Mouse (Mus musculus) forebrain, embryonic 11.5 days (tissue): ENCODE data around the gene Acvr1b. TPM values are rescaled to one million over a fixed set of nuclear protein-coding genes. Genes with fewer than 3 reads are reported as not detected.

Experiments used
- ATAC-seq: fragments of 200-750 bp; cut with Nextera tagmentation; replicated peaks from 2 replicates; pipeline ENCODE4 v1.8.0; 2017; ENCODE audit warnings: moderate TSS enrichment; ENCODE audit not compliant: low FRiP score
- DNase-seq: peaks from one replicate; pipeline ENCODE4 v3.0.0-alpha.2; 2017; ENCODE audit warnings: low spot score
- H3K27ac ChIP-seq: fragments of 300-500 bp; sonication (generic); 2 replicates; pipeline ENCODE4 v1.5.1; 2014; ENCODE audit warnings: low read depth, low read length
- H3K27me3 ChIP-seq: fragments of 300-500 bp; sonication (generic); 2 replicates; pipeline ENCODE4 v1.6.1; 2014; ENCODE audit warnings: mild to moderate bottlenecking, low read length, mixed read lengths; ENCODE audit not compliant: control insufficient read depth, insufficient read depth
- H3K36me3 ChIP-seq: fragments of 300-500 bp; sonication (generic); 2 replicates; pipeline ENCODE4 v1.6.1; 2014; ENCODE audit warnings: mild to moderate bottlenecking, low read length, moderate library complexity, mixed read lengths; ENCODE audit not compliant: control insufficient read depth, insufficient read depth
- H3K4me1 ChIP-seq: fragments of 300-500 bp; sonication (generic); replicated peaks from 2 replicates; pipeline ENCODE4 v1.6.1; 2014; ENCODE audit warnings: low read length, mixed read lengths; ENCODE audit not compliant: control insufficient read depth, insufficient read depth
- H3K4me2 ChIP-seq: fragments of 300-500 bp; sonication (generic); 2 replicates; pipeline ENCODE4 v1.6.1; 2014; ENCODE audit warnings: low read depth, mild to moderate bottlenecking, low read length, moderate library complexity, mixed read lengths; ENCODE audit not compliant: severe bottlenecking
- H3K4me3 ChIP-seq: fragments of 300-500 bp; sonication (generic); 2 replicates; pipeline ENCODE4 v1.5.1; 2014; ENCODE audit warnings: low read depth, low read length
- H3K9ac ChIP-seq: fragments of 300-500 bp; sonication (generic); 2 replicates; pipeline ENCODE4 v1.6.1; 2014; ENCODE audit warnings: low read length
- H3K9me3 ChIP-seq: fragments of 300-500 bp; sonication (generic); 2 replicates; pipeline ENCODE4 v1.6.1; 2016; ENCODE audit warnings: low read length, mixed read lengths; ENCODE audit not compliant: control insufficient read depth
- WGBS: fragments of 180-500 bp; shearing (Covaris S2); extraction: QIAGEN DNeasy Blood & Tissue Kit; methylation state at CpG from one replicate; pipeline ENCODE4 v1.1.7; 2014; 5-methylcytosine and 5-hydroxymethylcytosine counted together
- polyA plus RNA-seq: library from polyadenylated mRNA; unstranded; fragments of >200 nt; fragmentation: Nextera tagmentation; extraction: Ambion mirVana; gene quantifications from 2 replicates; pipeline ENCODE4 v1.2.1, GENCODE M21; 2014

The Acvr1b gene
- polyA plus RNA-seq, 1 experiment from 2014 or later = 16.0 TPM

- no peaks in the 10 kb centered on the region; the same call in 1 of the 2 replicates for H3K27me3 ChIP-seq
- 54% methylated on average over 12 of the region's 12 CpGs for WGBS
- H3K4me1 ChIP-seq = peaks cover under 1% of the 10 kb centered on the region; the same call in 1 of the 2 replicates
Observed at GRCm38 (mm10) chr15:101235728-101236327, 62.0 kb downstream of the Acvr1b start.

GRCm38 (mm10) chr15:101236878-101237277 is 63.0 kb downstream of the Acvr1b start:
- ATAC-seq (no peak), DNase-seq (peak; percentile 82)
- no peaks in the 10 kb centered on the region for H3K36me3 ChIP-seq
- no peak overlapping the region for H3K4me2 ChIP-seq
- no peaks in the 10 kb centered on the region for H3K9me3 ChIP-seq
- 8% methylated on average over 3 of the region's 3 CpGs for WGBS
- H3K4me3 ChIP-seq = no peak overlapping the region
- no peak overlapping the region for H3K27ac ChIP-seq
- peaks cover 4% of the 10 kb centered on the region; the same call in 1 of the 2 replicates for H3K4me1 ChIP-seq
- no peaks in the 10 kb centered on the region; the same call in 1 of the 2 replicates for H3K27me3 ChIP-seq
- H3K9ac ChIP-seq = no peak overlapping the region

More at GRCm38 (mm10) chr15:101235728-101236327, 62.0 kb downstream of the Acvr1b start:
- no peaks in the 10 kb centered on the region for H3K9me3 ChIP-seq
- H3K4me2 ChIP-seq = no peak overlapping the region
- no peak overlapping the region for H3K9ac ChIP-seq
- peaks cover 1% of the 10 kb centered on the region for H3K36me3 ChIP-seq
- ATAC-seq = no peak
- no peak for DNase-seq
- H3K27ac ChIP-seq = no peak overlapping the region
- no peak overlapping the region for H3K4me3 ChIP-seq

- ATAC-seq = peak; percentile 49; the same call in 1 of the 2 replicates
- Histone ChIP-seq H3K4me1 (peaks cover 6% of the 10 kb centered on the region; the same call in 1 of the 2 replicates), H3K9ac (peak overlapping the region; percentile 53), H3K4me2 (peak overlapping the region; percentile 55), H3K36me3 (no peaks in the 10 kb centered on the region), H3K27ac (no peak overlapping the region), H3K27me3 (no peaks in the 10 kb centered on the region; the same call in 1 of the 2 replicates), H3K4me3 (peak overlapping the region; percentile 22; the same call in 1 of the 2 replicates), H3K9me3 (no peaks in the 10 kb centered on the region)
- 6% methylated on average over 28 of the region's 28 CpGs for WGBS
- peak; percentile 86 for DNase-seq
Observed at GRCm38 (mm10) chr15:101238885-101239511, 65.1 kb downstream of the Acvr1b start.

DNA sequence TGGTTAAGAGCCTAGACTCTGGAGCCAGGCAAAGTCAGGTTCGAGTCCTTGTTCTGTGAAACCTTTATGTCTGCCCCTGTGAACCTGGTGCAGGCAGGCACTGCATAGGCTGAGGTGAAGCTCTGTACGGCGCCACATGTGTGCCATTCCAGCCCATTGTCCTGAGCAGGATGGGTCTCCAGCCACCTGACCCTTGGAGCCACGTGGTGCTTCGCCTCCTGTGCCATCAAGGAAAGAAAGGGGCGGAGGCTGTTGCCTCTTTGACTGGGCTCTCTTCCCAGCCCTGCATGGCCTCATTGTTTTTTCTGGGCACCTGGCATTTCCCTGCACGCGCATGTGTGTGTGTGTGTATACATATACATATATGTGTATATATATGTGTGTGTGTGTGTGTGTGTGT is 66.0 kb downstream of the Acvr1b start:
- Histone ChIP-seq H3K4me3 (no peak overlapping the region), H3K36me3 (no peaks in the 10 kb centered on the region), H3K4me1 (peaks cover 6% of the 10 kb centered on the region; the same call in 1 of the 2 replicates), H3K9me3 (no peaks in the 10 kb centered on the region), H3K27ac (no peak overlapping the region), H3K27me3 (no peaks in the 10 kb centered on the region; the same call in 1 of the 2 replicates), H3K4me2 (no peak overlapping the region), H3K9ac (no peak overlapping the region)
- 64% methylated on average over 8 of the region's 8 CpGs for WGBS
- DNase-seq (peak; percentile 48), ATAC-seq (no peak)

- WGBS = 14% methylated on average over 10 of the region's 10 CpGs
- ATAC-seq (peak; percentile 63), DNase-seq (peak; percentile 85)
- Histone ChIP-seq H3K9me3 (no peaks in the 10 kb centered on the region), H3K4me2 (peak overlapping the region; percentile 26; the same call in 1 of the 2 replicates), H3K4me1 (peaks cover 6% of the 10 kb centered on the region; the same call in 1 of the 2 replicates), H3K27me3 (no peaks in the 10 kb centered on the region; the same call in 1 of the 2 replicates), H3K27ac (no peak overlapping the region), H3K36me3 (no peaks in the 10 kb centered on the region), H3K9ac (no peak overlapping the region), H3K4me3 (no peak overlapping the region)
Observed at GRCm38 (mm10) chr15:101240799-101241204, 66.9 kb downstream of the Acvr1b start.

GRCm38 (mm10) chr15:101241236-101241635 is 67.4 kb downstream of the Acvr1b start:
- Histone ChIP-seq H3K4me1 (peaks cover 6% of the 10 kb centered on the region; the same call in 1 of the 2 replicates), H3K9ac (no peak overlapping the region), H3K27me3 (no peaks in the 10 kb centered on the region), H3K4me2 (no peak overlapping the region), H3K4me3 (no peak overlapping the region), H3K36me3 (no peaks in the 10 kb centered on the region), H3K9me3 (no peaks in the 10 kb centered on the region), H3K27ac (no peak overlapping the region)
- no peak for DNase-seq
- no peak for ATAC-seq
- 67% methylated on average over 9 of the region's 9 CpGs for WGBS

- Histone ChIP-seq H3K9me3 (no peaks in the 10 kb centered on the region), H3K36me3 (no peaks in the 10 kb centered on the region), H3K27me3 (no peaks in the 10 kb centered on the region), H3K4me1 (peaks cover 7% of the 10 kb centered on the region), H3K4me3 (no peak overlapping the region), H3K27ac (no peak overlapping the region), H3K4me2 (no peak overlapping the region), H3K9ac (no peak overlapping the region)
- 74% methylated on average over 9 of the region's 9 CpGs for WGBS
- DNase-seq (peak; percentile 49), ATAC-seq (no peak)
Observed at GRCm38 (mm10) chr15:101241853-101242252, 68.0 kb downstream of the Acvr1b start.

GRCm38 (mm10) chr15:101242645-101243044 is 68.8 kb downstream of the Acvr1b start:
- ATAC-seq = no peak
- DNase-seq = peak; percentile 47

More at GRCm38 (mm10) chr15:101242645-101243044, 68.8 kb downstream of the Acvr1b start:
- H3K27me3 ChIP-seq = no peaks in the 10 kb centered on the region
- H3K9me3 ChIP-seq = no peaks in the 10 kb centered on the region
- no peak overlapping the region for H3K4me2 ChIP-seq
- H3K4me1 ChIP-seq = peaks cover 9% of the 10 kb centered on the region
- WGBS = 17% methylated on average over 8 of the region's 8 CpGs
- no peaks in the 10 kb centered on the region for H3K36me3 ChIP-seq
- no peak overlapping the region for H3K9ac ChIP-seq
- no peak overlapping the region for H3K4me3 ChIP-seq
- H3K27ac ChIP-seq = no peak overlapping the region
